Mouse (Mus musculus) midbrain, embryonic 16.5 days (tissue): ENCODE results near the gene Ccr7. TPM values are rescaled to one million over a fixed set of nuclear protein-coding genes. Genes with fewer than 3 reads are reported as not detected.

Experiments used
- ATAC-seq: fragments of 200-750 bp; cut with Nextera tagmentation; 2 replicates; pipeline ENCODE4 v1.8.0; 2017; ENCODE audit warnings: moderate TSS enrichment
- H3K27ac ChIP-seq: fragments of 300-500 bp; sonication (generic); 2 replicates; pipeline ENCODE4 v1.5.1; 2014; ENCODE audit warnings: mild to moderate bottlenecking, low read length, mixed read lengths
- H3K27me3 ChIP-seq: fragments of 300-500 bp; sonication (generic); 2 replicates; pipeline ENCODE4 v1.6.1; 2014; ENCODE audit warnings: low read depth, low read length, mixed read lengths; ENCODE audit not compliant: control insufficient read depth, insufficient read depth
- H3K36me3 ChIP-seq: fragments of 300-500 bp; sonication (generic); 2 replicates; pipeline ENCODE4 v1.6.1; 2014; ENCODE audit warnings: mild to moderate bottlenecking, low read length, moderate library complexity, mixed read lengths; ENCODE audit not compliant: control insufficient read depth, insufficient read depth
- H3K4me1 ChIP-seq: fragments of 300-500 bp; sonication (generic); 2 replicates; pipeline ENCODE4 v1.6.1; 2014; ENCODE audit warnings: mild to moderate bottlenecking, low read length, mixed read lengths; ENCODE audit not compliant: control insufficient read depth, insufficient read depth
- H3K4me2 ChIP-seq: fragments of 300-500 bp; sonication (generic); 2 replicates; pipeline ENCODE4 v1.6.1; 2014; ENCODE audit warnings: mild to moderate bottlenecking, low read length, mixed read lengths
- H3K4me3 ChIP-seq: fragments of 300-500 bp; sonication (generic); 2 replicates; pipeline ENCODE4 v1.5.1; 2014; ENCODE audit warnings: low read depth, mild to moderate bottlenecking, low read length, moderate library complexity, mixed read lengths
- H3K9ac ChIP-seq: fragments of 300-500 bp; sonication (generic); 2 replicates; pipeline ENCODE4 v1.6.1; 2014; ENCODE audit warnings: low read depth, low read length, mixed read lengths
- H3K9me3 ChIP-seq: fragments of 300-500 bp; sonication (generic); replicated peaks from 2 replicates; pipeline ENCODE4 v1.6.1; 2014; ENCODE audit warnings: mild to moderate bottlenecking, low read length, mixed read lengths; ENCODE audit not compliant: control insufficient read depth, poor library complexity, severe bottlenecking
- WGBS: fragments of 180-500 bp; shearing (Covaris S2); extraction: QIAGEN DNeasy Blood & Tissue Kit; methylation state at CpG from one replicate; pipeline ENCODE4 v1.1.7; 2014; 5-methylcytosine and 5-hydroxymethylcytosine counted together
- polyA plus RNA-seq: library from polyadenylated mRNA; unstranded; fragments of >200 nt; fragmentation: Nextera tagmentation; extraction: Ambion mirVana; gene quantifications from 2 replicates; pipeline ENCODE4 v1.2.1, GENCODE M21; 2015

The Ccr7 gene
- polyA plus RNA-seq, 1 experiment from 2014 or later = 0.15 TPM

DNA sequence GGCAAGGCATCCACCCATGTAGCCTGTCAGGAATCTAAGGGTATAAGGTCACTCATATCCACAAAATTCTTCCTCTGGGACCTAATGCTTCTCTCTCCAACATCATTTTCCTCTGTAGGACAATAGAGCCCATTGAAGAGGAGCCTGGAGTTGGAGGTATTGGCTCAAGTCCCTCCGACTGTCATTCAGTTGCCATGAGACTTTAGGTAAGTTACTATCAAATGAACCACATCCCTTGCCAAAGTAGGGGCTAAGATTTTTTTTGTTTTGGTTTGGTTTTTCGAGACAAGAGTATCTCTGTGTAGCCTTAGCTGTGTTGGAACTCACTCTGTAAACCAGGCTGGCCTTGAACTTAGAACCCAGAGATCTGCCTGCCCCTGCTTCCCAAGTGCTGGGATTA, 16.6 kb upstream of the Ccr7 start:
- Histone ChIP-seq H3K9ac (no peak overlapping the region), H3K4me3 (no peak overlapping the region), H3K27me3 (no peaks in the 10 kb centered on the region), H3K27ac (no peak overlapping the region), H3K4me1 (no peaks in the 10 kb centered on the region), H3K4me2 (no peak overlapping the region), H3K9me3 (no peaks in the 10 kb centered on the region), H3K36me3 (no peaks in the 10 kb centered on the region)
- 72% methylated on average over 2 of the region's 2 CpGs for WGBS
- no peak for ATAC-seq

DNA sequence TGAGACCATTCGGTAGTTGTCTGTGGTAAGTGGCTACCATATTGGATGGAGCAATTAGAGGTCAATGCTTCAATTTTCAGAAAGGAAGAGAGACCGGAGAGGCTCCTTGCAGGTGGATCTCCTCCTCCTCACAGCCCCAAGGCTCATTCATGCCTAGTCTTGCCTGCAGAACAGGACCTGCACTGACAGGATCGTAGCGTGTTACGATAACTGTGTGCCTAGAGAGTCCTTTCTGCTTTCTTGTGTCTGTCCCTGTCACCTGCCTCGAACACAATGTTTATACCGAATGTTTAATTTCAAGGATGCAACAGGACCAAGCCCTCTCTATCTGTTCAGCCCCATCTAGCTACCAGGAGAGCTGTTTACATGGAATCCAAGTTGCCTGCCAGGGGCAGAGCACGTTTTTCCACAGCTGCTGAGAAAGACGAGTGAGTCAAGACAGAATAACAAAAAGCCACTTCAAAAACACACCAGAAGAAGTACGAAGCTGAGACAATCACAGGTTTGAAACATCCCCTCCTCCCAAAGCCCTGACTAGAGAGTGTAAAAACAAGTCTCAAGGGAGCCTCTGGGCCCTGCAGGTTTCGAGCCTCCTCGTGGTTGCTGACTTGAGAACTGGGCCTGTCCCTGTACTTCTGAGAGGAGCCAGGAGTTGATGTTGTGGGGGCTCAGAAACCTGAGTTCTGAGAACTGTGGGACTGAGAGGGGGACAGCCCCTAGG, 15.8 kb upstream of the Ccr7 start:
- Histone ChIP-seq H3K36me3 (no peaks in the 10 kb centered on the region), H3K27ac (no peak overlapping the region), H3K4me2 (no peak overlapping the region), H3K4me3 (no peak overlapping the region), H3K9ac (no peak overlapping the region), H3K27me3 (no peaks in the 10 kb centered on the region), H3K9me3 (no peaks in the 10 kb centered on the region), H3K4me1 (no peaks in the 10 kb centered on the region)
- WGBS = 82% methylated on average over 12 of the region's 12 CpGs
- no peak for ATAC-seq

DNA sequence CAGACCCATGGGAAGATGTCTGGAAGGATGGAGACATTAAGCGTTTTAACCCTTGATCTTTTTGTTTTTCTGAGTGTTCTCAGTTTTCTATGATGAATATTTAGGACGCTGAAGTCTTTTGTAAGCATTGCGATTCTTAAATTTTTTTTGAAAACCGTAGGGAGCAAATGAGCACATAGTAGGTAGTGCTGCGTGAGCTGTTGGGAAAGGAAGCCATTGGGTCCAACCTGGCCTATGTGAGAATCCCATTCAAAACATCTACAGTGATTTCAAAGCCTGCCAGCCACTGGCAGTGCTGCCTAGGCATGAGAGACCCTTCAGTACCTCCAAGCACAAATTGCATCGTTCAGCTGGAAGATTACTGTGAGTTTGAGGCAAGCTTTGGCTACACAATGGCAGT, 15.1 kb upstream of the Ccr7 start:
- WGBS = 93% methylated on average over 6 of the region's 6 CpGs
- Histone ChIP-seq H3K27me3 (no peaks in the 10 kb centered on the region), H3K4me3 (no peak overlapping the region), H3K36me3 (no peaks in the 10 kb centered on the region), H3K4me1 (no peaks in the 10 kb centered on the region), H3K9ac (no peak overlapping the region), H3K4me2 (no peak overlapping the region), H3K27ac (no peak overlapping the region), H3K9me3 (no peaks in the 10 kb centered on the region)
- no peak for ATAC-seq

DNA sequence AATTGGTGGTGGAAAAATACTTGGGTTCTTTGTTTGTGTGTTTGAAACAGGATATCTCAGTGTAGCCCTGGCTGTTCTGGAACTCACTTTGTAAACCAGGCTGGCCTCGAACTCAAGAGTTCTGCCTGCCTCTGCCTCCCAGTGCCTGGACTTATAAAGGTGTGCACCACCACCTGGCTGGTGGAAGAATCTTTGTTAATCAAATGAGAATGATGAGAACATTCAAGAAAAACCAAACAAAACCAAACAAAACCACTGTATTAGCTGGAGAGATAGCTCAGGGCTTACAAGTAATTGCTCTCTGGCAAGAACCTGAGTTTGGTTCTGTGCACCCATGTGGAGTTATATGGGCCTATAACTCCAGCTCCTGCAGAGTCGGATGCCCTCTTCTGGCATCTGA, 14.6 kb upstream of the Ccr7 start:
- Histone ChIP-seq H3K27ac (no peak overlapping the region), H3K4me2 (no peak overlapping the region)
- 98% methylated on average over 2 of the region's 2 CpGs for WGBS

DNA sequence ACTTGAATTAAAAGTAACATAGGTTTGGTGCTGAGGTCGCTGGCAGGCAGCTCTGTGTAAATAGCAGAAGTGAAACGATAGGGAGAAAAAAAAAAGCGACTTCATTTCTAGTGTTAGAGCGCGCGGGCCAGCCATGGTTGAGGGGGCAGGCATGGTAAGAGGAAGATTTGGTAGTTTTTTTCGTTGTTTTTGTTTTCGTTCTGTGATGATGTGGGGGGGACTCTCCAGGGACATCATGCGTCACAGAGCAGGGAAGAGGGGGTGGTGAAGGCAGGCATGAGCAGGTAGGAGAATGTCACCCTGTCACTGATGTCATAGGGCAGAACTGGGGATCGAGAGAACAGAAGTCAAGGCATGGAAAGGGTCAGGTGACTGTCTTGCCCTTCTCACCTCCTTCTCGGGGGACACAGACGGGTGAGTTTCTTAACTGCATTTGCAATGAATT, 13.2 kb upstream of the Ccr7 start:
- Histone ChIP-seq H3K9ac (no peak overlapping the region), H3K9me3 (no peaks in the 10 kb centered on the region), H3K27ac (no peak overlapping the region), H3K4me1 (no peaks in the 10 kb centered on the region), H3K27me3 (no peaks in the 10 kb centered on the region), H3K36me3 (no peaks in the 10 kb centered on the region), H3K4me2 (no peak overlapping the region), H3K4me3 (no peak overlapping the region)
- WGBS = 69% methylated on average over 12 of the region's 12 CpGs
- no peak for ATAC-seq

More for the DNA sequence above, 14.6 kb upstream of the Ccr7 start:
- Histone ChIP-seq H3K4me1 (no peaks in the 10 kb centered on the region), H3K27me3 (no peaks in the 10 kb centered on the region), H3K4me3 (no peak overlapping the region), H3K36me3 (no peaks in the 10 kb centered on the region), H3K9me3 (no peaks in the 10 kb centered on the region), H3K9ac (no peak overlapping the region)
- ATAC-seq = no peak

DNA sequence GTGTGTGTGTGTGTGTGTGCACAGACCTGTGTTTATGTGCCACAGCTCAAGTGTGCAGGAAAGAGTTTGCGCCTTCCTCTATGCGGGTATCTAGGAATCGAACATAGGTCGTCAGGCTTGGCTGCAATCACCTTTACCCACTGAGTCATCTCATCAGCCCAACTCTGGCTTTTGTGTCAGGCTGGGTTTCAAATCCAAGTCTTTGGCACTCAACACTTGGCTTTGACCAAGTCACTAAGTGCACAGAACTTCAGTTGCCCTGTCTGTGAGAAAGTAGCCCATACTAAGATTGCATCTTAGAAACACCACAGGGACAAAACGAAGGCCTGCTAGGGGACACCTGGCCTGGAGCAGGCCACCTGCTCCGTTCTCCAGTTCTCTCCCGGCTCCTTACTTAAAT, 12.7 kb upstream of the Ccr7 start:
- no peak overlapping the region for H3K4me2 ChIP-seq
- no peaks in the 10 kb centered on the region for H3K4me1 ChIP-seq
- ATAC-seq = no peak
- H3K9me3 ChIP-seq = no peaks in the 10 kb centered on the region
- H3K9ac ChIP-seq = no peak overlapping the region
- 91% methylated on average over 7 of the region's 7 CpGs for WGBS
- H3K4me3 ChIP-seq = no peak overlapping the region
- no peak overlapping the region for H3K27ac ChIP-seq
- no peaks in the 10 kb centered on the region for H3K27me3 ChIP-seq
- no peaks in the 10 kb centered on the region for H3K36me3 ChIP-seq

DNA sequence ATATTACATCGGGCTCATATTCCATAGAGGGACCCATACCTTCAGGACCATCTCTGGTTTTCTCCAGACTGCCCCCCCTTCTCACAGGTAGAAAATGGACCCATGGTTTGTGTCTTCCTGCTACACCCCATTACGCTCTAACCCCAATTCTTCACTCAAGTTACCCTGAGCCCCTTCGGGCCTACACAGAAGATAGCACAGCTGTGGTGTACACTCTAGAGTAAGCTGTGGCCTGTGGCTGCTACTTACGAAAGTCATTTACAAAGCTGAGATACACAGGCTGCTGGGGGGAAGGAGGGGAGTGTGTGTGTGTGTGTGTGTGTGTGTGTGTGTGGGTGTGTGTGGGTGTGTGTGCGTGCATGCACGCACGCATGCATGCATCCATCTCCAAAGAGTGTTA, 11.4 kb upstream of the Ccr7 start:
- no peaks in the 10 kb centered on the region for H3K27me3 ChIP-seq
- no peaks in the 10 kb centered on the region for H3K9me3 ChIP-seq
- WGBS = 98% methylated on average over 7 of the region's 7 CpGs
- no peaks in the 10 kb centered on the region for H3K4me1 ChIP-seq
- no peak overlapping the region for H3K4me2 ChIP-seq
- no peak overlapping the region for H3K4me3 ChIP-seq
- H3K27ac ChIP-seq = no peak overlapping the region
- ATAC-seq = no peak
- no peak overlapping the region for H3K9ac ChIP-seq
- H3K36me3 ChIP-seq = no peaks in the 10 kb centered on the region

DNA sequence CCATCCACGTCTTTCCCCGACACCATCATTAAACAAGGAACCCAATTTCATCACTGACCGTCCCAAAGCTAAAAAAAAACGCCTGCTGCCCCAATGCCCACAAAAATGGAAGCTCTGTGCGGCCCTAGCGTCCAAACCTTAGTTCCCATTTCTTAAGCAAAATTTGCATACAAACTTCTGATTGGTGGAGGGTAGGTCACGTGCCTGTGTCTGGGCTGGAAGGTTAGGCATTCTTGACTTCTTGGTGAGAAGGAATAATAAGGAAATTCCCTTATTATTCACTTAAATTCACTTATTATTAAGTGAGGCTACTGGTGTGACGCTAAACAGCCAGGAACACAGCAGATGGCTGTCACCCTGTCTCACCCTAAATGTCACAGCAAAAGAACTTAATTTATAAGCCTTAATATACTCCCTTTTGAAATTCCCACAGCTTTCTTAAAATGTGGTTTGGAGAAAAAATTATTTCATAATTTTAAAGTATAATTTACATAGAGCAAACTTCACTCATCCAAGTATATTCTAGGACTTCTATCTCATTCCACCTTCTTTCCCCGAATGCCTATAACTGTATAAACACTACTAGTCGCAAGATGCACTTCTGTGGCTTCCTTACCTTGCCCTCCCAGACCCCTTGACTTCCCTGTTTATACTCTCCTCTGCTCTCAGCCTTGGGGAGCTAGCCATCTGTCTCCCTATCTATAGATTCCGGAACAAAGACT, 10.3 kb upstream of the Ccr7 start:
- WGBS = 71% methylated on average over 11 of the region's 11 CpGs
- Histone ChIP-seq H3K9me3 (no peaks in the 10 kb centered on the region), H3K36me3 (no peaks in the 10 kb centered on the region), H3K4me1 (no peaks in the 10 kb centered on the region), H3K4me2 (no peak overlapping the region), H3K9ac (no peak overlapping the region), H3K27me3 (no peaks in the 10 kb centered on the region), H3K4me3 (no peak overlapping the region), H3K27ac (no peak overlapping the region)
- ATAC-seq = no peak

DNA sequence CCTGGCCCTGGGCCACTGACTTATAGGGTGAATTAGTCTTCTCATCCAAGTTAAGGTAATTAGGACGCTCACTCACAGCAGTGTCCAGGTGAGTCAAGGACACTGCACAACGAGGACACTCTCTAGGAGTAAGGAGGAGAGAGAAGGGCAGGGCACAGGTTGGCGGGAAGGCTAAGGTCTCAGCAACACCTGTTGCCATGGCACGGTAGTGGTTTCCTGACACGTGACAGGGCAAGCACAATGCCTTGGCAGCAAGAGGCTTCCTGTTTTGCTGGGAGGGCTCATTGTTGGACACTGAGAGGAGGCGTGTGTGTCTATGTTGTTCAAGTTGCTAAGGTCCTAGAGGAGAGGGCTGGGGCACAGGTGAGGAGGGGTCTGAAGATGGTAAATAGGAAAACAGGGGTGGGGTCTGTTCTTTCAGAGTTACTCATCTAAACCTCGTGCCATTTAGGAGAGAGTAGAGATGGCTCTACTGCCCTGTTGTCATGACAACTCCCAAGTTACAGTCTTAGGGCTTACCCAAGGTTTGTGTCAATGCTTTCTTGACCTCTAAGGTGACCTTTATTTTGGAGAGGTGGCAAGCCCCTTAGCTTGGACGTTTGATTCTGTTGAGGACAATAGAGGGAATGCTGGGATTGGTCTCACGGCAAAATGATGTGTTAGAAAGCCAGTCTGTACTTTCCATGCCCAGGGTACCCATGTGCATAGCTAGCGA, 8.3 kb upstream of the Ccr7 start:
- ATAC-seq = no peak
- no peak overlapping the region for H3K27ac ChIP-seq
- H3K4me3 ChIP-seq = no peak overlapping the region
- no peaks in the 10 kb centered on the region for H3K4me1 ChIP-seq
- H3K9ac ChIP-seq = no peak overlapping the region
- 78% methylated on average over 10 of the region's 10 CpGs for WGBS
- H3K36me3 ChIP-seq = no peaks in the 10 kb centered on the region
- no peaks in the 10 kb centered on the region for H3K9me3 ChIP-seq
- H3K4me2 ChIP-seq = no peak overlapping the region
- no peaks in the 10 kb centered on the region for H3K27me3 ChIP-seq
